Mouse (Mus musculus) monocyte, adult 59 days (primary cell): Measurements from ENCODE around the gene Krt42. TPM values are rescaled to one million over a fixed set of nuclear protein-coding genes. Genes with fewer than 3 reads are reported as not detected.

Experiments
- total RNA-seq, 2 experiments: library from RNA; stranded (reverse); gene quantifications; one replicate each; pipeline ENCODE4 v1.2.4; 2023

Krt42 gene
- not detected for total RNA-seq

DNA sequence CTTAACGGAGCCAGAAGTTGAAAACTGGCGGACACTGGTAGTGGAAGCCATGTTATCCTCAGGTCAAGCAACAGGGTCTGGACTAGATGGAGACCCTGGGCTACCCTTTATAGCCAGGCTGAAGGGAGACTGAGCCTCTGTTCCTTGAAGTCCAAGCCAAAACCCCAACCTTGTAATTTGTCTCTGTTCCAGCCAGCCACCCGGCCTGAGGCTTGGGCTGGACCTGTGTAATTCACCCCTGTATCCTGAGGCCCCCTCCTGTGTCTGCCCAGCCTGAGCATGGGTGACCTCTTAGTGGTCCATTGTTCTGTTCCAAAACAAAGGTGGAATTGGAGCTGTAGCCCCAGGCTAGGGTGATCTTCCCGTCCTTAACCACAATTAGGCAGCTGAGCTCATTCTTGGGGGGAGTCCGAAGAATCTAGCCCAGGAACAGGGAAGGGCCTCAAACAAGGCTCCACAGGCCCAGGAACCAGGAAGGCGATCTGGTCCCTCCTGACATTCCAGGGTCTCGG, at the start of gene Krt42:
Gene Krt42 (minus strand): TSS at position 51 of the 512 bp plus-strand sequence.

DNA sequence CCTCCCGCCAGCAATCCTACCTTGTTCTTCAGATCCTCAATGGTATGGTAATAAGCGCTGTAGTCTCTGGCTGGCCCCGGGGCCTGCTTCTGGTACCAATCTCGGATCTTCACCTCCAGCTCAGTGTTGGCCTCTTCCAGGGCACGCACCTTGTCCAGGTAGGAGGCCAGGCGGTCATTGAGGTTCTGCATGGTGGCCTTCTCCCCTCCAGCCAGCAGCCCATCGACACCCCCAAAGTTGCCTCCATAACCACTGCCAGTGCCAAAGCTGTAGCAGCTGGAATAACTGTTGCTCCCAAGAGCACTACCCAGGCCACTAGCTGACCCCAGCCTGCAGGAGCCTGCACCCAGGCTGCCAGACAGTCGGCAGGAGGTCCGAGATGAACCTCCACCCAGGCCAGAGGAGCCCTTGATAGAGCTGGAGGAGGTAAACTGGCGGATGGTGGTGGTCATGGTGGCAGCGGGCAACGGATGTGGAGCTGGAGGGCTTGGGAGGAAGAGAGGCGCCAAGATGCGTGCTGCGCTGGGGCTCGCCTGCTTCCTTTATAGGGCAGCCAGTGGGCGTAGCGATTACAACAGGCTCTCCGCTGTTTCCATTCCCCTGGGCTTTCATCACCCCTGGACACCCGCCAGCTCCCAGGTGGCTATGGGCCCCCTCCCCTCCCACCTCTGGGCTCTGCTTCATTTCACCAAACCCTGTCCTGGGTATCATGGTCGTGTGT, 9.0 kb downstream of the Krt42 start, which contains the start of gene Krt17:
Gene Krt17 (minus strand): TSS at position 516 of the 721 bp plus-strand sequence.

GRCm38 (mm10) chr11:100248852-100249465, 20.7 kb downstream of the Krt42 start, which contains the start of gene Krt16:
Gene Krt16, minus strand, starts transcription at chr11:100248902.

Other genes with a start within 250 kb of the Krt42 start
- gene Krt33b, start 240.0 kb downstream of the Krt42 start, total RNA-seq = not detected
- not detected for gene Krt34, start 228.3 kb downstream of the Krt42 start, total RNA-seq
- not detected for gene Krt31, start 219.3 kb downstream of the Krt42 start, total RNA-seq
- not detected for gene Krt32, start 181.6 kb downstream of the Krt42 start, total RNA-seq
- not detected for gene Krt35, start 173.6 kb downstream of the Krt42 start, total RNA-seq
- gene Krt36, start 164.2 kb downstream of the Krt42 start, total RNA-seq = not detected
- not detected for gene Krt13, start 148.3 kb downstream of the Krt42 start, total RNA-seq
- not detected for gene Krt15, start 133.9 kb downstream of the Krt42 start, total RNA-seq
- 1 to 10 TPM in 1 of 2 experiments, under 1 TPM in 1; 0.55 to 1.7 TPM for gene Krt19, start 121.2 kb downstream of the Krt42 start, total RNA-seq
- gene Krt9, start 76.6 kb downstream of the Krt42 start, total RNA-seq = not detected
- not detected for gene Krt14, start 62.3 kb downstream of the Krt42 start, total RNA-seq
- not detected for gene Krt16, start 21.0 kb downstream of the Krt42 start, total RNA-seq
- gene Krt17, start 8.8 kb downstream of the Krt42 start, total RNA-seq = not detected
- 1,000 to 10,000 TPM; 1,552 to 1,553 TPM for gene Eif1, start 50.0 kb upstream of the Krt42 start, total RNA-seq
- gene Gast, start 64.5 kb upstream of the Krt42 start, total RNA-seq = not detected
- 10 to 100 TPM; 18.6 to 22.0 TPM for gene Hap1, start 86.3 kb upstream of the Krt42 start, total RNA-seq
- gene Jup, start 127.9 kb upstream of the Krt42 start, total RNA-seq = 100 to 1,000 TPM; 124 to 141 TPM
- gene P3h4, start 145.0 kb upstream of the Krt42 start, total RNA-seq = under 1 TPM; 0.50 to 0.64 TPM
- under 1 TPM in 1 of 2 experiments, not detected in 1; 0.34 TPM for gene Fkbp10, start 145.8 kb upstream of the Krt42 start, total RNA-seq
- 10 to 100 TPM in 1 of 2 experiments, 1 to 10 TPM in 1; 9.8 to 11.3 TPM for gene Nt5c3b, start 171.9 kb upstream of the Krt42 start, total RNA-seq
- gene Klhl10, start 172.0 kb upstream of the Krt42 start, total RNA-seq = under 1 TPM in 1 of 2 experiments, not detected in 1; 0.97 TPM
- gene Klhl11, start 202.9 kb upstream of the Krt42 start, total RNA-seq = 10 to 100 TPM; 14.6 to 16.6 TPM